ENCODE assay signal across 9 mouse cellular contexts in the genomic region with DNA sequence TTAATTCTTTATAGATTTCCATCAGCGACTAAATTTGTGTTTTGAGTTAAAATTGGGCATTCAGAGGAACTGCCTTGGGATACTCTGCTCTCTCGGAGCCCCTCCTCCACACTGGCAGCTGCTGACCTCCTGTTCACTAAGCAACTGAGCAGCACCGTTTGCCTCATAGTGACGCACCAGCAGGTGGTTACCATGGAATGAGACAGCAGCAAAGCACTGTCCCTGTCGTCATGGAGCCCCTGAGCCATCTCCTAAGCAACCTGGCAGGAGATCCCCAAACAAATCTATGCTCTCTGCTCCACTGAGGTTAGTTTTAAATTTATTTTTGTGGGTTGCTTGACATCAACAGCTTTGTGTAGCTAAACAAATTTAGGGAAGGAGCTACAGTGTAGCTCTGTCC.
A peak's percentile ranks its signal among the peaks of the same experiment; 100 is the strongest.
DNase-seq lines count a peak whose midpoint lies in the region; ATAC-seq lines count a peak whose summit lies in the region.
"Had no signal": no experiment of that assay in that cellular context is flagged by ENCODE, and none has a peak within 500 bp of the region (broad histone marks: within the 10 kb centered on the region; RNA-seq: fewer than 3 reads in every experiment).

No protein-coding gene starts in this region.

- peak overlapping the region; percentile 19; the same call in 1 of the 2 replicates for H3K27ac ChIP-seq in forebrain, embryonic 13.5 days
- no peak overlapping the region for H3K27ac ChIP-seq in neural tube, embryonic 12.5 days
- H3K27ac ChIP-seq: heart, embryonic 13.5 days had no signal

- no peaks in the 10 kb centered on the region for H3K9me3 ChIP-seq in forebrain, embryonic 13.5 days (replicated peaks)
- H3K9me3 ChIP-seq in neural tube, embryonic 12.5 days: no peaks in the 10 kb centered on the region
- H3K9me3 ChIP-seq: heart, embryonic 13.5 days had no signal

- H3K4me3 ChIP-seq in forebrain, embryonic 13.5 days: no peak overlapping the region
- H3K4me3 ChIP-seq in neural tube, embryonic 12.5 days: no peak overlapping the region
- H3K4me3 ChIP-seq: heart, embryonic 13.5 days had no signal

- peak; percentile 3 for DNase-seq in urinary bladder, postnatal 14 days (ENCODE audit: low spot score)
- no peak for DNase-seq in urinary bladder, postnatal 25 days (ENCODE audit: low spot score)
- DNase-seq in layer of hippocampus, adult 9-10 months (ENCODE audit: low spot score): peak; percentile 66
- no peak for DNase-seq in spleen, adult 12 weeks (ENCODE audit: low spot score)
- no peak for DNase-seq in kidney, postnatal 14 days

- no peak overlapping the region for H3K9ac ChIP-seq in forebrain, embryonic 13.5 days
- no peak overlapping the region for H3K9ac ChIP-seq in neural tube, embryonic 12.5 days
- H3K9ac ChIP-seq: heart, embryonic 13.5 days had no signal

- no peaks in the 10 kb centered on the region for H3K27me3 ChIP-seq in forebrain, embryonic 13.5 days
- no peaks in the 10 kb centered on the region for H3K27me3 ChIP-seq in neural tube, embryonic 12.5 days (replicated peaks)
- H3K27me3 ChIP-seq: heart, embryonic 13.5 days had no signal

- ATAC-seq in forebrain, embryonic 13.5 days: peak; percentile 89
- peak; percentile 95 for ATAC-seq in neural tube, embryonic 12.5 days (ENCODE audit: low FRiP score, low read depth)
- ATAC-seq in erythroblast, adult 5-6 weeks (replicated peaks; ENCODE audit: low FRiP score, poor library complexity, severe bottlenecking): no peak

- no peaks in the 10 kb centered on the region for H3K36me3 ChIP-seq in forebrain, embryonic 13.5 days (ENCODE audit: poor library complexity, severe bottlenecking)
- H3K36me3 ChIP-seq in neural tube, embryonic 12.5 days: no peaks in the 10 kb centered on the region
- H3K36me3 ChIP-seq: heart, embryonic 13.5 days had no signal

- peaks cover 13% of the 10 kb centered on the region for H3K4me1 ChIP-seq in forebrain, embryonic 13.5 days
- peaks cover 3% of the 10 kb centered on the region; the same call in 1 of the 2 replicates for H3K4me1 ChIP-seq in neural tube, embryonic 12.5 days

- under 1% methylated on average over 5 of the region's 5 CpGs for WGBS in forebrain, embryonic 13.5 days
- WGBS in neural tube, embryonic 12.5 days: 8% methylated on average over 5 of the region's 5 CpGs

- H3K4me2 ChIP-seq in forebrain, embryonic 13.5 days: 0 out of 2 replicates have a peak overlapping the region, but pooled peaks have one; percentile 5
- H3K4me2 ChIP-seq in neural tube, embryonic 12.5 days (replicated peaks): no peak overlapping the region
- H3K4me2 ChIP-seq: heart, embryonic 13.5 days had no signal

Comparison
In these comparisons a context has a peak if more than half of its experiments do, and no peak if none do; other contexts are left out.
1. DNase-seq: peak in urinary bladder, postnatal 14 days (single experiment) and layer of hippocampus, adult 9-10 months (single experiment); none in urinary bladder, postnatal 25 days (single experiment), spleen, adult 12 weeks (single experiment) and kidney, postnatal 14 days (single experiment).